Mouse (Mus musculus) olfactory bulb, adult 2 months (tissue): Measurements from ENCODE around the gene Ano1.

Experiments
- CTCF ChIP-seq: fragments of 200-500 bp; IDR thresholded peaks from 2 replicates; pipeline ENCODE4 v1.5.1; 2012; ENCODE audit warnings: low read depth, mild to moderate bottlenecking, low read length, moderate library complexity; ENCODE audit not compliant: insufficient read depth
- POLR2A ChIP-seq: fragments of 200-500 bp; IDR thresholded peaks from 2 replicates; pipeline ENCODE4 v1.6.1; 2012; ENCODE audit warnings: mild to moderate bottlenecking, low read depth, low read length, moderate library complexity; ENCODE audit not compliant: insufficient read depth

DNA sequence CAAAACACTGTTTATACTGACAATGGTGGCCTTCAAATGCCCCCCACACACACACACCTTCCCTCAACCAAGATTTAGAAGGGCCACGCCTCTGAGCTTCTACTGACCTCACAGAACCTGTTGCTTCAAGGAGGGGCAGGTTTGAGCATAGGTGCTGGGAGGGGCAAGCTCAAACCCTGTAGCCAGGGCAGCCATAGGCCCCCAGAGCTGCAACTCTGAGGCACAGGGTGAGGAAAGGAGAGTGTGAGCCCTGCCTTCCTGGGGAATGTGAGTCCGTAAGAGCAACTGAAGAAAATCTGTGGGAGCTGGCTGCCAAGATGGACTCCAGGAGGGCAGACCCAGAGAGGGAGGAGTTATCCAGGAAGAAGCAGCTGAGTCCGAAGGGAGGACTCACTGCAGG, 23.4 kb upstream of the Ano1 start:
- no peak for TF ChIP-seq POLR2A
- no peak for TF ChIP-seq CTCF
